Mouse (Mus musculus) common myeloid progenitor, adult 5-6 weeks (primary cell): ENCODE results near the gene Gpr25. TPM values are rescaled to one million over a fixed set of nuclear protein-coding genes. Genes with fewer than 3 reads are reported as not detected.

ENCODE experiments used
- ATAC-seq: replicated peaks from 2 replicates; pipeline ENCODE4 v1.8.0; 2016; ENCODE audit warnings: low read depth, mild to moderate bottlenecking, moderate TSS enrichment, inconsistent platforms; ENCODE audit not compliant: poor library complexity, severe bottlenecking
- total RNA-seq: library from RNA; stranded (forward); fragments of 200-1000, 187-1606 nt; gene quantifications from 2 replicates; pipeline ENCODE4 v1.2.3, GENCODE M21; 2017

Gpr25 gene
- total RNA-seq, 1 experiment from 2014 or later, result not detected

GRCm38 (mm10) chr1:136234595-136235092 is 26.0 kb downstream of the Gpr25 start:
- peak; percentile 64 for ATAC-seq

- ATAC-seq, result peak; percentile 59
Observed at GRCm38 (mm10) chr1:136233892-136234594, 26.6 kb downstream of the Gpr25 start, which contains the start of gene Inava. Gene Inava, minus strand, starts transcription at chr1:136234264.

GRCm38 (mm10) chr1:136232986-136233790 is 27.5 kb downstream of the Gpr25 start:
- no peak for ATAC-seq

- ATAC-seq, result 0 out of 2 replicates have a peak, but pooled peaks have one; percentile 12
Observed at GRCm38 (mm10) chr1:136232285-136232926, 28.3 kb downstream of the Gpr25 start.

- no peak for ATAC-seq
Observed at GRCm38 (mm10) chr1:136231596-136231995, 29.1 kb downstream of the Gpr25 start.

GRCm38 (mm10) chr1:136230201-136230600 is 30.5 kb downstream of the Gpr25 start:
- ATAC-seq, result no peak

GRCm38 (mm10) chr1:136229040-136229373 is 31.7 kb downstream of the Gpr25 start:
- ATAC-seq, result no peak

GRCm38 (mm10) chr1:136228328-136229039 is 32.2 kb downstream of the Gpr25 start:
- no peak; the same call in 1 of the 2 replicates for ATAC-seq

- no peak for ATAC-seq
Observed at GRCm38 (mm10) chr1:136227870-136228269, 32.8 kb downstream of the Gpr25 start.

GRCm38 (mm10) chr1:136226626-136227025 is 34.0 kb downstream of the Gpr25 start:
- ATAC-seq, result no peak

GRCm38 (mm10) chr1:136225846-136226245 is 34.8 kb downstream of the Gpr25 start:
- ATAC-seq, result no peak

- no peak for ATAC-seq
Observed at GRCm38 (mm10) chr1:136223758-136224342, 36.8 kb downstream of the Gpr25 start.

- ATAC-seq, result no peak
Observed at GRCm38 (mm10) chr1:136222386-136222785, 38.3 kb downstream of the Gpr25 start.

GRCm38 (mm10) chr1:136220037-136220871 is 40.4 kb downstream of the Gpr25 start:
- ATAC-seq, result no peak

GRCm38 (mm10) chr1:136214304-136214703 is 46.4 kb downstream of the Gpr25 start:
- no peak for ATAC-seq

- peak; percentile 97 for ATAC-seq
Observed at GRCm38 (mm10) chr1:136212803-136213202, 47.9 kb downstream of the Gpr25 start, which contains the start of gene Mroh3. Gene Mroh3, minus strand, starts transcription at chr1:136212828.
